Mouse (Mus musculus) stomach, postnatal 0 days (tissue): ENCODE measurements around the gene Cyth3.

Source experiments
- CTCF ChIP-seq: IDR thresholded peaks from 2 replicates; pipeline ENCODE4 v1.5.1; 2016; ENCODE audit warnings: antibody characterized with exemption, low read depth, mild to moderate bottlenecking, moderate library complexity
- EP300 ChIP-seq: optimal IDR thresholded peaks from 2 replicates; pipeline ENCODE3; 2016; ENCODE audit warnings: antibody characterized with exemption

DNA sequence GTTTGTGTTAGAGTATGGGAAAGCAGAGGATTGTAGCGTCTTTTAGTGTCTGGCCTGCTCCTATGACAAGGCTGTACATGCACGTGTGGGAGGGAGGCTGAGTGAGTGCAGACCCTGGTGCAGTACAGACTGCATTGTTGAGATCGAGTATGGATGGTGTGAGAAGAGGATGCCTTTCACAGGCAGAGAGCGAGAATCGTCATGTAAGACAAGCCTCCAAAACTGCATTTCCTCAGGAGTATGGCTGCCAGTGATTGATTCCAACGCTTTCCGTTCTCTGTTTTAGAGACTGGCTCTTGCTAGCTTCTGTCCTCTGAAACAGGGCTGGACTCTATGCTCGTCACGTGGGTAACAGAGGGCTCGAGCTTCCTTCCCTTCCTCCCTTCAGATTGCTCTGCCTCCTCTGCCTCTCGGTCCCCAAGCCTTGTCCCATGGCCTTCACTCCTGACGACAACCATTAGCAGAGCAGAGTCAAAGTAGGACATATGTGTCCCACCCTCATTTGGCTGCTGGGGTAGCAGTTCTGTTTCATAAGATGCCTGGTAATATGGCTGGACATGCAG, 12.4 kb downstream of the Cyth3 start:
- TF ChIP-seq CTCF (no peak), EP300 (no peak)
